Mouse (Mus musculus): ENCODE measurements around the gene Tyw5.

Gene Tyw5

DNA sequence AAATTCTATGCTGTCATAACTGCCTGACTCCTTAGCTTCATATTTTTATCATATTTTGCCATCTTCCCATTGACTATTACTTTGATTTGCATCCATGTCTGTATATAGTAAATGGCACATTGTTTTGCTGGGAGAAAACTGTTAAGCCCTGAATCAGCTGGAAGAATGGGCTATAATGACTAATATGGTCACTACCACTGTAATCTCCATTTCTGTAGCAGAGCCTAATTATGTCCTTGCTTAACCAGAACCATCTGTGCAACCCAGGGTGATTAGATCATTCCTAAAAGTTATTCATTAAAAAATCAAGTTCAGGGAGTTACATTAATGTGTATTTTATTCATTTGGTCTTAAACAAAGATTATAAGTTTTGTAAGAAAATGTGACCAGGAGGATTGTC is 20.4 kb downstream of the Tyw5 start:
- no peak for DNase-seq

DNA sequence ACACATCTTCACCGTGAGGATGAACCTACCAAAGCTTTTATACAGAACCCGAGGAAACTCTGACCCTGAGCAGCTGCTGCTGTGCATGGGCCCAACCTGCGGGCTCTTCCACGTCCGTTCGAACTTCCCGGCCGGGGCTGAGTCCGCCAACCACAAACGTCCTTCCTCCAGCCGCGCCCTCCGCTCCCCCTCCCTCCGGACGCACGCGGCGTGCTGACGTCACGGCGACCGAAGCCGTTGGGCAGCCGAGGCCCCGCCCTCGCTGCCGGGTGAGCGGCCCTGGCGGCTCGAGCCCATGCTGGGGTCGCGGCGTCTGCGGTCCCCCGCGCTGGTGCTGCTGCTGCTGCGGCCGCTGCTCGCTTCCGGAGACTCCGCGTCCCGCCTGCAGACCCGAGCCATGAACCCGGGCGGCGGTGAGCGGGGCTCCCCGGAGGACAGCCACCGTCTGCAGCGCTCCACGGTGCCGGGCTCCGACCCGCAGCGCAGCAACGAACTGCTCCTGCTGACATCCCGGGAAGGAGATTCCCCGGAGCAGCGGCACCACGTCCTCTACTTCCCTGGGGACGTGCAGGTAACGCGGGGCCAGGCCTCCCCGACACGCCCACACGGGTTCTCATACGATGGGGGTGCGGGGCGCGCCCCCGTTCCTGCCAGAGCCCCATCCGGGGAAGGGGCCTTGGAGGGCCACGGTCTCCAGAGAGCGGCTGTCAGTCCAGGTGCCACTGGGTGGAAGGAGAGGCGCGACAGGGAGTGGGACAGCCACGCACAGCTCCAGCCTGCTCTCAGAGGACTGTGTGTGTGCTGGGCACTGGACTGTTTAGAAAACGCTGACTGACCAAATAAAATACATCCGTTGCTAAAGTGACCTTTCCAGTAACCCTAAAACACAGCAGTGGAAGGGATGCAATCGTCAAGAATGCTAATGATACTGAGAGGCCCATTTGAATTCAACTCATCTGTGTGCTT is 29.2 kb downstream of the Tyw5 start, which contains the start of gene 1700066M21Rik:
Gene 1700066M21Rik, plus strand, starts transcription at position 245 of the 966 bp plus-strand sequence.
- DNase-seq = peak; percentile 97

DNA sequence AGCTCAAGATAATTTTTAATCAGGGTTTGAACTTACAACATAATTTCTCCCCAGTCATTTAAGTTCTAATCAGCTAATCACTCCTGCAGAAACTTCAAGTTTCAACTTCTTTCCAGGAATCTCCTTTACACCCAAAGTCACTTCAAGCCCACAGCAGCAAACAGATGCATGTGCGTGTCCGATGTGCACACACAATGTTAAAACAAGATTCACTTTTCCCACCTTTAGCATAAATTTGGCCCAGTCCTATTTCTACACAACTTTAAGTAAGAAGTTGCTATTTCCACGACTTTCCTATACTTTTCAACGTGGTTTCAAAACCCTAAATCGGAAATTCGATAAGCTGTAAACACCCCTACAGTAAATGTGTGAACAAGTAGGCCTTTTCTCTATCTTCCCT is 30.1 kb downstream of the Tyw5 start:
- no peak for DNase-seq

DNA sequence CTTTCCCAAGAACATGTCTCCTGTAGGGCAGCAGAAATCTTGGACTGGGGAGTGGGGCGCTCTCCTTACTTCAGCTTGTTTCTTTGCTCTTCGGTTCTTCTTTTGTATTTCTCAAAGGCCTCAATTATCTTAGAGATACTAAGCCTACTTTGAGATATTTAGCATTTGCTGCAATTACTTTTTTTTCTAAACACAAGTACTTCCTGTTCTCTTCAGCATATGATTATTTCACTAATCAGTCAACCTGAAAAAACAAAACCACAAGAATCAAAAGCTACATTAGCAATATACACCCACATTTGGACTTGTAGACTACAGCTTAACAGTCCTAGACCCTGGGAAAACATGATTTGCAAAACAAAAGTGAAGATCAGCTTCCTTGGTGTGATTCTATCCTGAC is 31.6 kb downstream of the Tyw5 start:
- no peak for DNase-seq

DNA sequence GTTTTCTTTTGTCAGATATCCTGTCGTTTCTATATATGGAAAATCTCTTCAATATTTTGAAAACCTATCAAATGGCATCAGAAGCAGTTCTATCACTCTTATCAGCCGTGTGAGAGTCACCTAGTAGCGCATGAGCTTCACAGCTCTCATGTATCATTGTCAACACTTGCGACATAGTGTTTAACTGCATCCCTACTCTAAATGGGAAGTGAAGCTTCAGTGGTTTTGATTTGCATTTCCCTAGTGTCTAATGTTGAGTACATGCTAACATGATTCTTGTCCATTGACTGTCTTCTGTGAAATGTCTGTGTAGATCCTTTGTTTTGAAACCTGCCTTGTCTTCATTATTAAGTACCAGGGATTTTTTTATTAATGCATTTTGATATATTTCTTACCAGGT is 36.5 kb downstream of the Tyw5 start:
- no peak for DNase-seq

DNA sequence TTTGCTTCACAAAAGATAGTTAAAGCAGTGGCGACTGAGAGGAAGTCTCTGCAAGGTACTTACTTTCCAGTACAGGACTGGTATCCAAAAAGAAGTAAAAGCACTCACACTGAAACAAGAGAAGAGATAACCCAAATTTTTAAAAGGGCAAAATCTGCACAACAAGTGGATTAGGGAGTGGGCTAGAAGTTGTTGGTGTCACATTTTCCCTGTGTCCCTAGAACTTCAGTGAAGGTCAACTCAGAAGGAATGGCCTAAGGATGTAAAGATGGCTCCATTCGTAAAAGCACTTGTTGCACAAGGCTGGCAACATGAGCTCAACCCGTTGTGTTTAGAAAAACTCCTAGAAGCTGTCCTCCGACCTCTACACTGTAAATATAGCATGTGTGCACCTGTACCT is 37.8 kb downstream of the Tyw5 start:
- no peak for DNase-seq

DNA sequence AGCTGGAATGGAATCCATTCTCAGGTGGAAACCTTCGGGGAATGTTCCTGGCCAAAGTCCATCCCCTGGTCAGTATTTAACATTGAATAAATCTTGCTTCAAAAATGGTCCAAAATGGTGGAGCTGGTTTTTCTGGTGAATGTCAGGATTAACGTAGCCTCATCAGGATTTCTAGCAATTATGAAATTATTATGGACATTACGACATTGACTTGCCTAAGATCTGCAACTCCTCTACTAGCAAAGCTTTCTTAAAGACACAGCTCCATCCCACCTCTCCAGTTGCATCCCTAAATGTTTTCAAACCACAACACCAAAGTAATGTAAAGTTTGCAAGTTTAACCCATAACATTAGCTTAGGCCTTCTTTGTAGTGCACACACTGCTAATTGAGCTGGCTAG is 39.5 kb downstream of the Tyw5 start:
- no peak for DNase-seq

DNA sequence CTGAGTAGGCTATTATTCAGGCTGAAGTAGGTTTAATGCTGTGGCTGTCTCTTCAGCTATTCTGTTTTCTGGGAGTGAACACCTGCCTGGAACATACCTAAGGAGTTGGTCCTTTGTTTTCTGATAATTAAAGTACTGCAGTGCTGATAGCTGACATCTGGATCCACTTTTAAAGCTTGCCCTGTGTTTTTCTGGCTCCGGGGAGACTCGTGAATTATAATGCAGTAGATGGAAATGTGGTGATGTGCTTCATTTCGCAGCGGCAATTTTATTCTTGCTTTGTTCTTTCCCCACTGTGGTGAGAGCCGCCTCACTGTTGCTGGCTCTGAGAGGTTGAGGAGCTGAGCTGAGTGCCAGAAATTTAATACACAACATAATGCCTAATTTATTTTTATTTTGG is 48.4 kb downstream of the Tyw5 start:
- DNase-seq = no peak

DNA sequence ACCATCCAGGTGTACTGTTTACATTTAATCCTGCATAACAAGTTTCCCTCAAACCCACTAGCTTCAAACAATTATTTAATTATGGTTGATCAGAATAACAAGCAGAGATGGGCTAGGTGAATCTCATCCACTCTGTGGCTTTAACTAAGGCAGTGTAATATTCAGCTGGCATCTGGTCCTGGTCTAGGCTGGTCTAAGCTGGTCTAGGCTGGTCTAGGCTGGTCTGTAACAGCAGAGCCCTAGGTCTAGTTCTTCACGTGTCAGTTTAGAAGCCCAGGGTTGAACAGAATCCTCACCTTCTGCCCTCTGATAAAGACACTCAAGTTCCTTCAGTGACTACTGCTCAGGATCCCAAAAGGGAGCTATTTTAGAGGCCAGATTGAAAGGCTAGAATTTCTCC is 55.0 kb downstream of the Tyw5 start:
- no peak for DNase-seq

DNA sequence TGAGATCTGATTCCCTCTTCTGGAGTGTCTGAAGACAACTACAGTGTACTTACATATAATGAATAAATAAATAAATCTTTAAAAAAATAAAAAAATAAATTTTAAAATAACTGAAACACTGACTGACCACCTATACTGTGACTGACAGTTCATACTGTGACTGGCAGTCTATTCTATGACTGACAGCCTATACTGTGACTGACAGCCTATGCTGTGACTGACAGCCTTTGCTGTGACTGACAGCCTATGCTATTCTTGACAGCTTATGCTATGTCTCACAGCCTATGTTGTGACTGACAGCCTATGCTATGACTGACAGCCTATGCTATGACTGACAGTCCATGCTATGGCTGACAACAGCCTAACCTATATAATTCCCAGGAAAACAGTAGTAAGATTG is 59.4 kb downstream of the Tyw5 start:
- no peak for DNase-seq

DNA sequence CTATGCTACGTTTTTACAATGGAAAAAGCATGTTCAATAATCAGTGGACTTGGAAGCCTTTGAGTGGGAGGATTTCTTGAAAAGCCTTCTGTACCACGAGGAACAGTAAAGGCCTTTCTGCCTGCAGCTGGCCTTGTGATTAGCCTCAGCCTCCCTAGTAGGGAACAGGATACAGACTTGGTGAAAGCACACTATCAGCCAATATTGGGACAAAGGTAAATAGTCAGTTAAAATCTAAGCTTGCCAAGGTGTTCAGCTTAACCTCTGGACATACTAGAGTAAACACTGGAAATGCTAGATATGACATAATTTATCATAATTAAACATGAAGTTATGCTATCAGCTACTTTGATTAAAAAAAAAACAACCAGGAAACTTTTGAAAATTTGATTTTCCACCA is 65.7 kb downstream of the Tyw5 start:
- no peak for DNase-seq

DNA sequence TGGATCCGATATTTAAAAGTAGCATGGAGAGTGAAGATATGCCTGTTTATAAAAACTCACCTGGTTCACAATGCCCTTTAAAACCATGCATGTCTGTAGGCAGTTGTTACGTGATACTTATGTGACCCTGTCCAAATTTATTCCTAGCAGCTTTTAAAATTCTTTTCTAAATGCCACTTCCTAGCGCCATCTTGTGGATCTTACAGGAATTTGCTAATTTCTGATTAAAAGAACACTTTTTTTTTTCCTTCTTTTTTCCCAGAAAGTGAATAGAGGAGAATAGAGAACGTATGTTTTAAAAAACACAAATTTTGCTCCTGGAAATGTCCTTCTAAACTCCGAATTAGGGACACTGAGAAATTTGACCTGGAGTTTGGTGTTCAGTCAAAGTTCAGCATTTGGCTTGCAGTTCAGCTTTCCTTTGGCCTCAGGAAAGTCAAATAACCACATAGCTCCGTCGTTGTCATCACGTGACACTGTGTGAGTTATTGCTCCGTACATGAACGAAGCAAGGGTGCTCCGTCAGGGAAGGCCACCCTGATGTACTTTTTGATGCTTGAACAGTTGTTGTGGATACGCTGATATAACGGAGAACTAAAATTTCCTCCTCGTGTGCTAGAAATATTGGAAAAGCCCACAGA is 67.6 kb downstream of the Tyw5 start:
- DNase-seq = no peak

Data from kidney, postnatal 14 days (tissue).